Mouse (Mus musculus): ENCODE results near the gene Adgrb3.

DNA sequence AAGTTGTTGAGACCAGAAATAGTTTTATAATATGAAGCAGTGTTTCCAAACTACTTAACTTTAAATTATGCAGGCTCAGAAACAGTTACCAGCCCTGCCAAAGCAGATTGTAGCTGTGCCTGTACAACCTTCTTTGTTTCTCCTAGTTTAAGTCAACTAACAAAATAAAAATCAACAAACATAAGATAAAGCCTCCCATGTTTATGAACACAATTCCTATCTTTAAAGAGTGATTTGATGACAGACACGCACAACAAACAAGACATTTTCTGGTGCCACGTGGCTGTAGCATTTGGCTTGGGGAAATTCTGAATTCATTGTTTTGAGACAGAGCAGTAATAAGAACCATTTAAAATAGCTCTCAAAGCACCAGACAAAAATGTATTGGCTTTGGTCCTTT, 60.5 kb downstream of the Adgrb3 start:
- TF ChIP-seq CTCF (conservative IDR thresholded peaks at IDR 0.05; ENCODE audit: low read length): no peak
- TF ChIP-seq NANOG (IDR thresholded peaks at IDR 0.05; ENCODE audit: borderline replicate concordance, low read length): no peak

All from E14TG2a.4 (cell line).